Mouse (Mus musculus): ENCODE results near the gene Tbata.

The Tbata gene

DNA sequence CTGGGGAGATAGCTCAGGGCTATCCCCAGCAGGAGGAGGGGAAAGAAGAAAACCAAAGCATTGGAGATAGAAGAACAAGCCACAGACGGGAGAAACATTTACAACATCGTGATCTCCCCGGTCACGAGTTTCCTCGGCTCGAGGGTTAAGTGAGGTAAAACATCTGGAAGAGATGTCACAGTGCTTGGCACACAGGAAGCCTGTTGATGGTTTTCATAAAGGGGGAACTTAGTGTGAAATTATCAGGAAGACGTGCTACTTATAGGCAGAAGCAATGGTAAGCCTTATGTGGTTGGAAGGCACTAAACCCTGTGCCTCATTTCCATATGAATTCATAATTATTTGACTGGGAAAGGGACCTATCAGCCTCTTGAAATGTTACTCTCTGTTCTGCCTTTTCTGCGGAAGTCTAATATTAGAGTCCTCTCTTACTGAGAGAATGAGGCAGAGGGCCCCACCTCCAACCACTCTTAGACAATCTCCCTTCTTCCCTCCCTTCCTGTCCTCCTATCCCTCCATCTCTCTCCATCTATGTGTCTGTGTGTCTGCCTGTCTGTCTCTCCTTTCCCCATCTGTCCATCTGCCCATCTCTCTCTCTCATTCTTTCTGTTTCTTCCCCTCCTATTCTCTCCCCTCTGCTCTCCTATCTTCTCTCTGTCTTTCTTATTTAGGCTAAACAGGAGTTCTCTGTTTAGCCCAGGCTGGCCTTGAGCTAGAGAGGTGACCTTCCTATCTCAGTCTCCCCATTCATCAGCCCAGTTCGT lies 4.2 kb upstream of the Tbata start:
- in situ Hi-C loops (cut with MboI, MseI), result no loop called here

DNA sequence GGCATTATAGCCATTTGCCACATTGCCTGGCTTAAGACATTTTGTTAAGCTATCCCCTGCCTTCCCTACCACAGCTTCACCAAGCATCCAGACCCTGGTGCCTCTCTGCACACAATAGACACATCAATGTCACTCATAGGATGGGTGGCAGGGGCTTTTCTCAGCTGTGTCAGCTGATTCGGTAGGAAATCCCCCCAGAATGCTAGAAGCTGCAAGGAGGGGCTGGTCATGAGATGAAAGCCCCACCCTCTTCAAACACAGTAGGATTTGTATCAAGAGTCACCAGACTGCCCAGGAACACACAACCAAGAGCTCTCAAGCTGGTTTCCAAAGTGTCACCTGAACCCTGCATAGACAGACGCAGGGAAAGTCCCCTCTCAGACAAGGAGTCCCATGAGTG lies 3.4 kb upstream of the Tbata start:
- in situ Hi-C loops (cut with MboI, MseI), result no loop called here

DNA sequence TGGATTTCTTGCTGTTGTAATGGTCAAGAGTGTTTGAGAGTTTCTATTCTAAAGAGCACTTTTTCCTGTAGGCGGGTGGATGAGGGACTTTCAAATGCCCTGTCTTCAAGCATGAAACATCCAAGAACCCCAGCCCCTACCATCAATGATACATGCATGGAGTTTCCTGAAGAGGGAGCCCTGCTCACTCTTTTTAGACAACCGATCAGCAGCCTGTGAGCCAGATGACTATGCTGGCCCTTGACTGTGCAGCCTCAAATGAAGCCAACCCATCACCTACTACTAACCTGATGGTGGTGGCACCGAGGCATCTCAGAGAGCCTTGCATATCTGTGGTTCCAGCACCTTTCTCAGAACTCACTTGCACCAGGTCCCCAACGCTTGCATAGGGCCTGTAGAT lies 742 bp downstream of the Tbata start:
- in situ Hi-C loops (cut with MboI, MseI), result no loop called here

DNA sequence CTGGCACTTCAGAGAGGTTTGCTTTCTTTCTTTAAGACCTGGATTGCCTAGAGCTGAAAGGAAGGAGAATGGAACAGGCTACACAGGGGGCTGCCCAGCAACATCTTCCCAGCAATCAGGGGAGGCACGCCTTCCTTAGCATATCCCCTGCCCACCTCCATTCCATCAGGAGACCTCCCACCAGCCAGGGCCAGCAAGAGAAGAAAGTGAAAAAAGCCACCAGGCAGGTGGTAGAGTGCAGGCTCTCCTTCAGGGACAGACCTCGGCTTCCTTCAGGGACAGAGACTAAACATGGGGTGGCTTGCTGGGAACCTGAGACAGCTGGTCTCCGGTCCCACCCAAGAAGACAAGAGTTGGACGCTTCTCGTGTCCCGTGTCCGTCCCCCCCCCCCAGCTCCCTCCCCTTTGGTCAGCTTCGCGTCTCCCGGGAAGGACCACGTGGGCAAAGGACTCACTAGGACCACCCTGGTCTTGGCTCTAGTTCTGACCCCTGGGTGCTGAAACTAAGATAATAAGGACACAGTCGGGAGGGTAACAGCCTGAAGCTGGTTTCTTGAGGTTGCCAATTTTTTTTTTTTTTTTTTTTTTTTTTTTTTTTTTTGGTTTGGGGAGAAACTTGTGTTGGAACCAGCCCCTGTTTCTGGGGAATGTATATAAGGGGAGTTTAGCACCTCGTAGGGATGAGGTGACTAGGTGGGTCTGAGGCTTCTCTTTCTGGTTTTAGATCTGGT lies 3.1 kb downstream of the Tbata start:
- in situ Hi-C loops (cut with MboI, MseI), result no loop called here

DNA sequence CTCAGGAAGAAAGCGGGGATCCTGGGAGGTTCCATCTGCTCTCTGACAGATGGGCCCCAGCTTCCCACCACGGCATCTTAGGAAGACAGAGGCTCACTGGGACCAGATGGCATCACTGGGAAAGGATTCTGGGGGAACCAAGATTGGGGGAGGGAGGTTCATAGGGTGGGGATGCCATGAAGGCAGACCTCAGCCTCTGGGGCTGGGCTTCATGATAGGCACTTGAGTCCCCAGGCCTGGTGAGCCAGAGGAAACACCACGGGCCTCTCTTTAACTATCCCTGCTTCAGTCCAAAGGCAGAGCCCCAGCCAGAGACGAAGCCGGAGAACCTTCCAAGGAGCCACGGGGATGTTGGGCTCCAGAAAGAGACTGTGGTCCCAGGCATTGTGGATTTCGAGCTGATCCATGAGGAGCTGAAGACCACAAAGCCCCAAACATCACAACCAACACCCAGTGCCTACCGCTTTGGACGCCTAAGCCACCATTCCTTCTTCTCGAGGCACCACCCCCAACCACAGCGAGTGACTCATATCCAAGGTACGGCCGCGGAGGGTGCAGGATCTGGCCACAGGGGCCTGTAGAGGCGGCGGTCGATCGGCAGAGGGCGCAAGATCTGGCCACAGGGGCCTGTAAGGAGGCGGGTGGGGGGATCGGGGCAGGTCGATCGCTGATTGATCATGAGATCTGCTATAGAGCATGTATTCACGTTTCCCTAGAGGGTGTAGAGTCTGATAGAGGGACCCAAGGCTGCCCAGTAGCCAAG lies 3.9 kb downstream of the Tbata start:
- in situ Hi-C loops (cut with MboI, MseI), result no loop called here

DNA sequence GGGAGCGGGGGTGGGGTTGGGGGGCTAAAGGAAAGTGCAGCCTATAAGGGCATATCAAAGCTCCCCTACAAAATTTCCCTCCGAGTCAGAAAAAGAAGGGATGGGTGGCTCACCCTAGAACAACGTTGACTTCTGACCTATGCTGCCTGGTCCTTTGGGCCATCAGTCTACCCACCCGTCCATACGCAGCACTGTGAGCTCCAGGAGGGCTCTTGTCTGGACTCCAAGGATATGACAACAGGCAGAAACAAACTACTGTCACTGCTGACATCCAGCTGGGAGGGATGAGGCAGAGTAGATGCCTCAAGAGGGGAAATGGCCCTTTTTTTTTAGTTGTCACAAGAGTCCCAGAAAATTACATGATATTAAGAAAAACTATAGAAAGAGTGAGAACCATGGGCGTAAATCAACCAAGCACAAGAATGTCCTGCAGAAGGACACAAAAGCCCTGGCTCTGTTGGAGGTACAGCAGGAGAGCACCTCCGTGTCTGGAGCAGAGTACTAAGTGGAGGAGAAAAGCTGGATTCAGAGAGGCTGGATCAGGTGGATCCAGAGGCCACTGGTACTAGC lies 4.6 kb downstream of the Tbata start:
- in situ Hi-C loops (cut with MboI, MseI), result no loop called here

DNA sequence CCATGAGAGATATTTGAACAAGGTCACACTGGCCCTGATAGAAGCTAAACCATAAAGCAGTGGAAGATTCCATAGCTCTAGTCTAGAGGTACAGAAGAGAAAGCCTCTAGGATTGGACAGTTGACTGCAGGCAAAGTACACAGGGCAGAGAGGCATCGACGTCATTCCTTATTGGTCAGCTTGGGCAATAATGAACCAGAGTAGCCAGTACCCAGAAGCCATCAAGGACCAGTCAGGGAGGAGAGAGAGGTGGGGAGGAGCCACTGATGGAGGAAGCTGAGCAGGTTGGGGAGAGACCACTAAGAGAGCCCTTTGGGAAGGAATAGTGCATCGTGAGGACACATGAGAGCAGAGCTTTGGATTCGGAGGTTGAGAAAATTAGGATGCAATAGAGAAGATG lies 6.0 kb downstream of the Tbata start:
- in situ Hi-C loops (cut with MboI, MseI), result no loop called here

DNA sequence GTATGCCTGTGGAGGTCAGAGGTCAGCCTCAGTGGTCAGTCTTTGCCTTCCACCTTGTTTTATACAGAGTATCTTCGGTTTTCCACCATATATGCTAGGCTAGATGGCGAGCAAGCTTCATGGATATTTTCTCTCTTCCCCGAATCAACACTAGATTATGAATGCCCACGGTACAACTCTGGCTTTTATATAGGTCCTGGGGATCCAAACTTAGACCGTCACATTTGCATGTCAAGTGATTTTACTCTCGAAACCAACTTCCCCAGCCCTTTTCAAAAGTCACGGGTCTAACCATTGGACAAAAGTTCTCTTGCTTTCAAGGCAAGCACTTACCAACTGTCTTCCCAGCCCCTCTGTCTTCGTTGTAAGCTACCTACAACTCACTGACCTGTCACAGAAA lies 6.9 kb downstream of the Tbata start:
- in situ Hi-C loops (cut with MboI, MseI), result no loop called here

DNA sequence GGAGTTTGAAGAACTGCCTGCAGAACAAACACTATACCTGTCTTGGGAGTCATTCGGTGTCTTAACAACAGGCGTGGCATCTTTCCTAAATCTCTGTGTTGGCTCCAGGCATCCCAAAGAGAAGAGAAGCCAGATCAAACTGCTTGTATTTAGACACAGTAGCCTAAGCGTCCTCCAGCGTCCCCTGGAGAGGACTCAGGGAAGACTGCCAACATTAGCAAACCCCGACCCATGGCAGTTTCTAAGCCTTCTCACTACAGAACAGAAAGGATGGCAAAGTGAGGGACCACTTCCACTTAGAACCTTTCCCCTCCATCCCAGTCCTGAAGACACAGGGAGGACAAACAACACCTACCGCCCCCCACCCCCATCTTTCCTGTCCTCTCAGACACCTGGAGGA lies 8.2 kb downstream of the Tbata start:
- in situ Hi-C loops (cut with MboI, MseI), result no loop called here

DNA sequence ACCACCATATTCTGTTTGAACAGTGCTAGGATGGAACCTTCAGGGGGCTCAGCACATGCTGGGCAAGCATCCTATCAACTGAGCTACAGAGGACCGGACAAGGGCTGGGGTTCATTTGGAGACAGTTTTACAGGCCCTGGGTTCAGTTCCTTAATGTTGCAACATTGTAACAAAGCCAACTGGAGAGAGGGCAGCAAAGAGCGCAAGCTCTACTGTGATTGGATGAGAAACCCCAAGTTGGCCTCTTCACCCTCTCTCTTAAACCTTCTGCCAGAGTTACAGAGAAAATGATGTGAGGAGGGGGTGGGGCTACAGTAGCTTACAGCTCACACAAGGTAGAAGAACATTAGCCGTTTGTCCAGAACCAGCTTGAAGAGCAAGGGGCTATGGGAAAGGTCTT lies 15.2 kb downstream of the Tbata start:
- in situ Hi-C loops (cut with MboI, MseI), result no loop called here

DNA sequence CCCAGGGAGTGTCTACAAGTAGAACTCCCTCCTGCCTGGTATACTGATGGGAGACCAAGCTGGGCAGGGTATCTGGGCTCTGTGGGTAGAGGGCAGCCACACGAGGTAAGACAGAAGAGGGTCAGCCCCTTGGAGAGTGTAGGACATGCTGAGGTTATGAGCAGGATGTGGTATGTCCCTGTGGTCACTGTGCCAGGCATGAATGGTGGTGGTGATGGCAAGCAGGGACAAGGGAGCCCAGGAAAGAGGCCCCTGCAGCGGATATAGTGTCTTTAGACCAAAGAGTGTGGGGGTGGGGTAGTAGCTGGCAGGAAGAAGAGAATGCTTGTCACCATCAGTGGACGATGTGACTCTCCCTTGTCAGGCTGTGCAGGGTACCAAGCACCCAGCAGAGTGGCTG lies 16.3 kb downstream of the Tbata start:
- in situ Hi-C loops (cut with MboI, MseI), result no loop called here

DNA sequence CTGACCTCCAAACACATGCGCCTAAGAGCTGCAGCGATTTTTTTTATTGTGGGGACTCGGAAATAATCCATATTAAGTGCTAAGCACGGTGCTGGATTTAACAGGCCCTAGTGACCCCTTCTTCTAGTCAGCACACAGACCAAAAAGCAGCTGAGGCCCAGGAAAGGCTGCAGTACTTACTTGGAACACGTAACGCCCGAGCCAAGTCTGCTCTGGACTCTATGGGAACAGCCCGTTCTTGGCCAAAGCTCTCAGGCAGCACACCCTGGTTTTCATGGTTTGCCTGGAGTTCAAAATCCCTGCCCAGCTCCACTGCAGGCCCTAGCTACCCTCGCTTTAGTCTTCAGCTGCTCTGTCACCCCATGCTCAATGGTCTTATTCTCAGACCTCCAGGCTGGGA lies 22.9 kb downstream of the Tbata start:
- in situ Hi-C loops (cut with MboI, MseI), result no loop called here

DNA sequence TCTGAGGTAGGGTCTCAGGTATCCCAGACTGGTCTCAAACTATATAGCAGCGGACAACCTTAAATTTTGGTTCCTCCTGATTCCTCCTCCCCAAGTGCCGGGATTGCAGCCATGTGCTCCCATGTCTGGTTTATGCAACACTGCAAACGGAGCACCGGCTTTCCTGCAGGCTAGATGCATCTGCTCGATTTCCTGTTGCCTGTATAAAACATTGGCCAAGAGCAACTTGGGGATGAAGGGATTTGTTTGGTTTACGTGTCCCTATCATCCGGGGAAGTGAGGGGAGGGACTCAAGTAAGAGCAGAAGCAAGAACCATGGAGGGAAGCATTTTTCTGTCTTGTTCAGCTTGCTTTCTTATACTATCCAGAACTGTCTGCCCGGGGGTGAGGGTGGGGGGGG lies 23.5 kb downstream of the Tbata start:
- in situ Hi-C loops (cut with MboI, MseI), result no loop called here

DNA sequence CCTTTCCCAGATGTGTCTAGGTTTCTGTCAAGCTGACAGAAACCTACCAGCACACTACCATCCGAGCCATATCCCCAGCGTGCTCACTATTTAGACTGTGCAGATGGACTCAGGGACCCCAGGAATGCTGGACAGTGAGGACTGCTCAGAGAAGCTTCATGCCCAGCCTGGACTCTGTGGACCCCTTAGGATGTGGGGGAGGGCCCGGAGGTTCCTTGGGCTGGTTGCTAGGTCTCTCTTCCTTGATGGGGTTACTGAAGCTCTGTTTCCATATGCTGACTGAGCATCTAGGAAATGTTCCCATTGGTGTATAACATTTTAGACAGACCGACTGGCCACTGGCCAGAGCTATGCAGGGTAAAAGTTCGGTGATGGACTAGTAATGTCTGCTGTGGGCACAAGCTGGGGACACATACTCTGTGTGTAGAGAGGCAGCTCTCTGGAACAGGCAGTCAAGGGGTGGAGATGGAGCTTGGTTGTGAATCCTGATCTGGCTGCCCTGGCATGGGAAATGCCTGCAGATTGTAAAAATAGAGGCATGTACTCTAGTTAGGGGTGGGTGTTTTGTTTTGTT lies 24.1 kb downstream of the Tbata start:
- in situ Hi-C loops (cut with MboI, MseI), result no loop called here

DNA sequence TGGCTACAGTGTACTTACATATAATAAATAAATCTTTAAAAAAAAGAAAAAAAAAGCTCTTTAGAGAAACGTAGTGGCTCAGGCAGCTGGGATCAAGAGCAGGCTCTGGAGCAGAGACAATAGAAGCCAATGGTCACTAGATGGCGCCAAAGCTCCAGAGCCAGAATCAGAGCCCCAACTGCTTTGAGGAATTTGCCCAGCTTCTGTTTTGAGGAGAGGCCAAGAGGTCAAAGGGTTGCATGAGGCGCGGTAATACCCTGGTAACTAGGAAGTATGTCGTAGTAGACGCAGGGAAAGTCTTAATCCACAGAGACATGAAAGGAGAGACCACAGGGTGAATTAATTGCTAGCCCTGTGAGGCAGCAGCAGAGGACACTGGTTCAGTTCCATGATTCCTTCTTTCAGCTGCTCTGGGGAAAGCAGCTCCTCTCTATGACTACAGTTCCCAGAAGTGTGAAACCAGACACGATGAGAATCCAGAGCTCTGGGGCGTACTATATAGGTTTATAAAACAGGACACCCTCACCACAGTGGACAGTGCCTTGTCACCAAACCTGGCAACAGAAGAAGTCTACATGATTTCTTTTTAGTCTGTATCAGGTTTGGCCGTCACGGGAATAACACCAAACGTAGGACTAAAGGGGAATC lies 27.9 kb downstream of the Tbata start:
- in situ Hi-C loops (cut with MboI, MseI), result loop anchor here (5.0 kb wide), 1 partner anchor 133 kb away; no protein-coding TSS in a partner anchor

DNA sequence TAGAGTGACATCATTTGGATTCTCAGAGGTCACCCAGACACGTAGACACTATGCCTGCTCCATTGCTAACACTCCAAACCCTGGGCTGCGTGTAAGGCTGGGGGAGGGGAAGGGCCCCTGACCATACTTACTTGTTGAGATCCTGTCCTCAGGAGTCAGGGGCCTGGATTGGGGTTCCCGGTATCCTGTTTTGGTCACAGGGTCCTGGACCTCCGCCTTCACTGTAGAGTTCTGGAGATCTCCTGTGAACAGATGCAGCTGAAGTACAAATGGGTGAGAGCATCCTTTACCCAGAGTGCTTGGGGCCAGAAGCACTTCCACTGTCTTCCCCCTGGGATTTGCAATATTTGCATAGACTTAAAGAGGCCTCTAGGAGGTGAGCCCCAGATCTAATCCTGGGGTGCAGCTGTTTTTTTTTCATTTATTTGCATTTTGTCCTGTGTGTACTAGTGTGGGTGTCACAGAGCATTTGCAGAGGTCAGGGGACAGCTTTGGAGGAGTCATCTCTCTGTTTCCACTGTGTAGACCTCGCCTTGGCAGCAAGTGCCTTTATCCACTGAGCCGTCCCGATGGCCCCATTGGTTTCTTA lies 28.6 kb downstream of the Tbata start:
- in situ Hi-C loops (cut with MboI, MseI), result loop anchor here (5.0 kb wide), 1 partner anchor 132 kb away; no protein-coding TSS in a partner anchor

DNA sequence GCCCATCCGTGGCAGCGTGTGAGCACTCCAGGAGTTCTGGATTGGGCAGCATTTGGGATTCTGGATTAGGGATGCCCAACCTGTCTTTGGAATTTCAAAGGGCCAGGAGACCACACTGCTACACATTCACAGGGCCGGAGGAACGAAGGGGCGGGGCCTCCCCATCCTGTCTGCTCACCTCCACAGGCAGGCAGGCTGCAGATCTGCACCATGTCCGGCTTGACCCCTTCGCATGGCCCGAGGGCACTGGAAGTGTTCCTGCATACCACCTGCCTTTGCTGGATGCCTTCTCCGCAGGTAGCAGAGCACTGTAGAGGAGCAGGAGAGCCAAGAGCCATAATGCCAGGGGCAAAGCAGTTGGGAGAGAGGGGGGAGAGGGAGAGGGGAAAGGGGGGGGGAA lies 29.2 kb downstream of the Tbata start:
- in situ Hi-C loops (cut with MboI, MseI), result loop anchor here (5.0 kb wide), 1 partner anchor 131 kb away; no protein-coding TSS in a partner anchor

DNA sequence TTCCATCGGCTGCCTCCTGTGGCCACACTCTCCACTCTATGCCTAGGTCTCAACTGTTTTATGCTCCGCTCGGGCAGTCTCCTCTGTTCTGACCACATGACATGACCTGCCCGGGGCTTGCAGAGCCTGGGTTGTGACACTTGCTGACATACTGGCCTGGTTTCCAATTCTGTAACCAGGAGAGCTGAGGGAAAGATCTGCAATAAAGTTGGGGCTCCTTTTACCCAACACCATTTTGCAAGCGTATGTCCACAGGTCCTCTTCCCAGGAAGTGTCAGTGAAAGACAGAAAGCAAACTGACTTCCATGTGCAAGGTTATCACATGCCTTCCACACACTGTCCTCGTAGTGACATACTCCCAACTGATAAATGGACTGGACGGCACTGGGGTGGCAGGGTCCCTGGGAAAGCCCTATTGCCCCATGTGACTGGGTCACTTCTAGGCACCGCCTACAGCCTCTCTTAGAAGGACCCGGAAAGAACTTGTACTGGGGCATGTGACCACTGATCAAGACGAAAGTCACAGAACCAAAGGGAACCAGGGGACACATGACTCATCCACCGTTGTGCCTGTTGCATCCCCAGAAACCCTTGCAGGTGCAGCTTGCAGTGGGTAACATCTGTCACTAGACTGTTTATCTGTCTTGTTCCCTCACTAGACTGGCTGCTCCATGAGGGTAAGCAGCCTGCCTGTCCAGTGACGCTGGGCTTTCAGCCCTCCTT lies 30.0 kb downstream of the Tbata start:
- in situ Hi-C loops (cut with MboI, MseI), result loop anchor here (5.0 kb wide), 1 partner anchor 131 kb away; no protein-coding TSS in a partner anchor

DNA sequence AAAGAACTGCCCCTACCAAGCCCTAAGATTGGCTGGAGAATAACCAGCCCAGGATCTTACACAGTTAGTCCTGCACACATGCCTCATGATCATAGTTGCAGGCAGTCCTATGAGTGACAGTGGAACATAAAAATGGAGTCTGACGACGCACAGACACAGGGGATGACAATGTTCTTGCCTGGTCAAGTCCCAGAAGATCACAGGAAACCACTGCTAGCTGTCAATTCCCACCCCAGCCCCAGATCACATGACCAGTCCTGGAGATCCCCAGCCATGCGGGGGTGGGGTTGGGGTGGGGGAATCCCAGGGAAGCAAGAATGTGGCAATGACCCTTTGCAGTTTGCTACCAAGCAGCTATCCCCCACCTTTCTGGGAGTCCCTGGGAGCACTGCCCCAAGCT lies 32.2 kb downstream of the Tbata start:
- in situ Hi-C loops (cut with MboI, MseI), result loop anchor here (5.0 kb wide), 1 partner anchor 128 kb away; no protein-coding TSS in a partner anchor

DNA sequence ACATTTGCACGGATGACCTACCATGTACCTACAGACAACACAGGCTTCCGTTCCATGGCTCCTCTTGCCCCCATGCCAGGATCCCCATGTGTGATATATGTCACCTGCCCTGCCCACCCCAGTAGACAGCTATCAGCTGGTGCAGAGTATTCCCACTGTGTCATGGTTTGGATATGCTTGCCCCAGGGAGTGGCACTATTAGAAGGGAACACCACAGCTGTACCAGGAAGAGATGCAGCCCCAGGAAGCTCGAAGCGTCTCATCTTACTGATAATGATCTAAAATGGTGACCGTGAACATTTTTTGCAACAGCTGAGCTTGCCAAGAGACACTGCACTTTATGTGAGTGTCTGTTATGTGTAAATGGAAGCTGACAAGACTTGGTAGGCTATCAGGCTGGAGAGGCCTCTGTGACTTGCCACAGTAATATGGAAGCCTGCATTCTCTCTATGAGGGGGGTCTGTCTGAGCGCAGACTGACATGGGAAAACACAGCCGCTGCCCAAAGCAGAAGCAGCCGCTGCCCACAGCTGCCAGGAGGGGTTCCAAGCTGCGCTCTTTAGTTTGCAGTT lies 36.4 kb downstream of the Tbata start:
- in situ Hi-C loops (cut with MboI, MseI), result no loop called here

Measured in T-helper 2 cell (primary cell).